Mouse (Mus musculus): ENCODE measurements around the gene Nrde2. TPM values are rescaled to one million over a fixed set of nuclear protein-coding genes. Genes with fewer than 3 reads are reported as not detected.

Nrde2 gene
- polyA plus RNA-seq, 1 experiment from 2014 or later: 7.6 TPM

DNA sequence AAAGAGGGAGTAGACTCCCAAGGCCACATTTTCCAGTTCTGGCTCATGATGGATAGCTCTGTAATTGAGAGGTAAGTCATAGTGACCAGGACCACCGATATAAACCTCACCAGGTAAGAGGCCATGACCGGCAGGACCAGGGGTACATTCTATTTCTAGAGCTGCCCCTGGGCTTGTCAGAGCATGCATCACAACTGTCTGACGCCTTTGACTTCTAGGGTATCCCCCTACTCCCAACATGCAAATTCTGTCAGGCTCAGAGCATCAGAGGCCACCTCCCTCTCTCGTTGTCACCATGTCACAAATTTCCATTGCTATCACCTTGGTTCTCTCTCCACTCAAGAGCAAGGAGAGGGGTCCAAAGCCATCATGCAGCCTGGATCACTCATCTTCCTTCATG is 68.7 kb downstream of the Nrde2 start:
- Histone ChIP-seq H3K9ac (no peak overlapping the region), H3K36me3 (no peaks in the 10 kb centered on the region), H3K9me3 (replicated peaks) (no peaks in the 10 kb centered on the region), H3K27ac (no peak overlapping the region), H3K4me3 (no peak overlapping the region), H3K4me1 (replicated peaks) (no peaks in the 10 kb centered on the region), H3K4me2 (no peak overlapping the region), H3K27me3 (peaks cover 3% of the 10 kb centered on the region; the same call in 1 of the 2 replicates)
- WGBS: 86% methylated on average over 4 of the region's 4 CpGs
- ATAC-seq (replicated peaks; ENCODE audit: insufficient number of reproducible peaks, insufficient read depth, low FRiP score, low read depth): no peak

GRCm38 (mm10) chr12:100089265-100089664 is 70.2 kb downstream of the Nrde2 start:
- Histone ChIP-seq H3K27ac (no peak overlapping the region), H3K4me2 (no peak overlapping the region), H3K9me3 (replicated peaks) (no peaks in the 10 kb centered on the region), H3K4me3 (no peak overlapping the region), H3K9ac (no peak overlapping the region), H3K36me3 (no peaks in the 10 kb centered on the region), H3K27me3 (peaks cover 3% of the 10 kb centered on the region; the same call in 1 of the 2 replicates), H3K4me1 (replicated peaks) (peaks cover 5% of the 10 kb centered on the region)
- no peak for ATAC-seq (replicated peaks; ENCODE audit: insufficient number of reproducible peaks, insufficient read depth, low FRiP score, low read depth)
- 75% methylated on average over 5 of the region's 5 CpGs for WGBS

GRCm38 (mm10) chr12:100088026-100088425 is 71.4 kb downstream of the Nrde2 start:
- peaks cover 11% of the 10 kb centered on the region for H3K4me1 ChIP-seq (replicated peaks)
- no peak for ATAC-seq (replicated peaks; ENCODE audit: insufficient number of reproducible peaks, insufficient read depth, low FRiP score, low read depth)
- 62% methylated on average over 3 of the region's 3 CpGs for WGBS
- no peak overlapping the region for H3K4me3 ChIP-seq
- H3K27ac ChIP-seq: no peak overlapping the region
- no peaks in the 10 kb centered on the region for H3K36me3 ChIP-seq
- no peak overlapping the region for H3K4me2 ChIP-seq
- peaks cover 3% of the 10 kb centered on the region; the same call in 1 of the 2 replicates for H3K27me3 ChIP-seq
- no peaks in the 10 kb centered on the region for H3K9me3 ChIP-seq (replicated peaks)
- no peak overlapping the region for H3K9ac ChIP-seq

DNA sequence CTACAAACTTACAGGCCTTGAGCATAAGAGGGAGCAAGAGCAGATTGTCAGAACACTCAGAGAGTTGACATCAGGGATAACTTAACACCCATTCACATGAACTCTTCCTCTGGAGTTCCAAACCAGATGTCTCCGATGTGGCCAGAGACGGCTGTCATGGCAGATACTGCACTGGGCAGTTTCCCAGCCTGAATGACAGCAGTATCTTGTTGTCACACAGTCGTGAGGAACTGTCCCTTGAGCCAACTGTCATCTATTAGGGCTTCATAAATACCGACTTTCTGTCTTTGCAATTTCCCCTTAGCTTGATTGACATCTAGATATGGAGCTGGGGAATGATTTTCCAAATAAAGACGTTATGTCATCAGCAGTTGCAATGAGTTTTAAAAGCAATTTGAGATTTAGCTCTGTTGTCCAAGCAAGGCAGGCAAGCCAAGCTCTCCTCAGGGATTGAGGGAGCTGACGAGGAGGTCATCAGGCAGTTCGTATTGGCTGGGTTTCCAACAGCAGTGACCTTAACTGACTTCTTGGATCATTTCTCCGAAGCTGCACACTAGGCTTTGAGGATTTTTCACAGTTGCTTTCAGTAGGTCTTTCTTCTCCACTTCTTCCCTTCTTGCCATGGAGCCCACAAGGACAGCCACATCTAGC is 79.7 kb downstream of the Nrde2 start:
- Histone ChIP-seq H3K27ac (no peak overlapping the region), H3K36me3 (no peaks in the 10 kb centered on the region), H3K4me3 (no peak overlapping the region), H3K4me1 (replicated peaks) (peaks cover 8% of the 10 kb centered on the region), H3K9ac (no peak overlapping the region), H3K9me3 (replicated peaks) (no peaks in the 10 kb centered on the region), H3K27me3 (no peaks in the 10 kb centered on the region), H3K4me2 (no peak overlapping the region)
- WGBS: 52% methylated on average over 8 of the region's 8 CpGs
- no peak for ATAC-seq (replicated peaks; ENCODE audit: insufficient number of reproducible peaks, insufficient read depth, low FRiP score, low read depth)

GRCm38 (mm10) chr12:100075715-100076114 is 83.7 kb downstream of the Nrde2 start:
- Histone ChIP-seq H3K4me1 (replicated peaks) (no peaks in the 10 kb centered on the region), H3K27ac (no peak overlapping the region), H3K4me2 (no peak overlapping the region), H3K4me3 (no peak overlapping the region), H3K36me3 (no peaks in the 10 kb centered on the region), H3K9me3 (replicated peaks) (no peaks in the 10 kb centered on the region), H3K27me3 (no peaks in the 10 kb centered on the region), H3K9ac (no peak overlapping the region)
- no peak for ATAC-seq (replicated peaks; ENCODE audit: insufficient number of reproducible peaks, insufficient read depth, low FRiP score, low read depth)
- WGBS: 66% methylated on average over 4 of the region's 4 CpGs

Other genes starting within 250 kb of the Nrde2 start
- gene Kcnk13, start 195.2 kb downstream of the Nrde2 start, polyA plus RNA-seq (2015; fragmentation: Nextera tagmentation; extraction: Ambion mirVana): 0.31 and 0.65 TPM in 2 replicates
- 173 and 182 TPM in 2 replicates for gene Psmc1, start 49.5 kb downstream of the Nrde2 start, polyA plus RNA-seq (2015; fragmentation: Nextera tagmentation; extraction: Ambion mirVana)
- 731 and 759 TPM in 2 replicates for gene Calm1, start 39.8 kb upstream of the Nrde2 start, polyA plus RNA-seq (2015; fragmentation: Nextera tagmentation; extraction: Ambion mirVana)